ENCODE assay signal across 26 mouse cellular contexts in the genomic region with DNA sequence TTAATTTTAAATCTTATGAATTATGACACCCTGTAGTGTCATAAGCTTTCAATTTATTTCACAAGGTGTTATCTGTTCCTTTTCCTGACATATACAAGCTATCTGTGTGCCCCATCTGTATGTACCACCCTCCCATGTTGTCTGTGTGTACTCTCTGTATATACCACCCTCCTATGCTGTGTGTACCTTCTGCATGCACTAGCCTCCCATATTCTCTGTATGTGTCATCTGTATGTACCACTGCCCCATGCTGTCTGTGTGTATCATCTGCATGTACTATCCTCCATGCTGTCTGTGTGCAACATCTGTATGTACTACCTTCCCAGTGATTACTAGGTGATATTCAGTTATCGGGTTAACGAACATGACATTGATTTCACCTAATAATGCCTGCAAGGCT.
A peak's percentile ranks its signal among the peaks of the same experiment; 100 is the strongest.
DNase-seq lines count a peak whose midpoint lies in the region; ATAC-seq and TF ChIP-seq lines count a peak whose summit lies in the region.
"Had no signal": no experiment of that assay in that cellular context is flagged by ENCODE, and none has a peak within 500 bp of the region (broad histone marks: within the 10 kb centered on the region; RNA-seq: fewer than 3 reads in every experiment).

No protein-coding gene starts in this region.

- no peak for TF ChIP-seq CTCF in midbrain, postnatal 0 days (IDR thresholded peaks at IDR 0.05)
- no peak for TF ChIP-seq CTCF in cerebellum, adult 2 months (IDR thresholded peaks at IDR 0.05; ENCODE audit: borderline replicate concordance, insufficient read depth, low read depth, low read length)

- peaks cover 7% of the 10 kb centered on the region; the same call in 1 of the 2 replicates for H3K4me1 ChIP-seq in forebrain, embryonic 15.5 days
- H3K4me1 ChIP-seq in forebrain, embryonic 16.5 days (replicated peaks; ENCODE audit: control insufficient read depth, insufficient read depth, low read length) = peaks cover 6% of the 10 kb centered on the region
- H3K4me1 ChIP-seq in midbrain, embryonic 13.5 days (replicated peaks) = peaks cover 8% of the 10 kb centered on the region; the same call in 1 of the 2 replicates
- peaks cover 3% of the 10 kb centered on the region; the same call in 1 of the 2 replicates for H3K4me1 ChIP-seq in midbrain, postnatal 0 days (ENCODE audit: insufficient read depth, low read length)
- H3K4me1 ChIP-seq in neural tube, embryonic 15.5 days = peaks cover 6% of the 10 kb centered on the region; the same call in 1 of the 2 replicates
- no peaks in the 10 kb centered on the region for H3K4me1 ChIP-seq in cerebellum, adult 2 months (ENCODE audit: control insufficient read depth, insufficient read depth, low read length)
- H3K4me1 ChIP-seq: embryonic facial prominence, embryonic 12.5 days; embryonic facial prominence, embryonic 15.5 days; forebrain, embryonic 12.5 days; heart, embryonic 10.5 days; heart, embryonic 13.5 days had no signal

- no peak for TF ChIP-seq POLR2A in cerebellum, adult 2 months (IDR thresholded peaks at IDR 0.05; ENCODE audit: borderline replicate concordance, insufficient read depth, low read length)

- H3K4me2 ChIP-seq in forebrain, embryonic 15.5 days (replicated peaks) = no peak overlapping the region
- H3K4me2 ChIP-seq in forebrain, embryonic 16.5 days (ENCODE audit: low read length) = no peak overlapping the region
- H3K4me2 ChIP-seq in midbrain, embryonic 13.5 days (replicated peaks) = no peak overlapping the region
- H3K4me2 ChIP-seq in midbrain, postnatal 0 days (ENCODE audit: low read depth, low read length, poor library complexity, severe bottlenecking) = no peak overlapping the region
- no peak overlapping the region for H3K4me2 ChIP-seq in neural tube, embryonic 15.5 days
- H3K4me2 ChIP-seq: embryonic facial prominence, embryonic 12.5 days; embryonic facial prominence, embryonic 15.5 days; forebrain, embryonic 12.5 days; heart, embryonic 13.5 days; hindbrain, embryonic 14.5 days had no signal

- no peak overlapping the region for H3K9ac ChIP-seq in forebrain, embryonic 15.5 days (replicated peaks)
- H3K9ac ChIP-seq in forebrain, embryonic 16.5 days (replicated peaks; ENCODE audit: low read depth, low read length) = no peak overlapping the region
- H3K9ac ChIP-seq in midbrain, embryonic 13.5 days (replicated peaks) = no peak overlapping the region
- no peak overlapping the region for H3K9ac ChIP-seq in midbrain, postnatal 0 days (replicated peaks; ENCODE audit: low read length, poor library complexity, severe bottlenecking)
- no peak overlapping the region for H3K9ac ChIP-seq in neural tube, embryonic 15.5 days (replicated peaks)
- H3K9ac ChIP-seq: embryonic facial prominence, embryonic 12.5 days; embryonic facial prominence, embryonic 15.5 days; forebrain, embryonic 12.5 days; heart, embryonic 13.5 days; hindbrain, embryonic 14.5 days had no signal

- ATAC-seq in forebrain, embryonic 15.5 days (replicated peaks) = 0 out of 2 replicates have a peak, but pooled peaks have one; percentile 38
- no peak for ATAC-seq in forebrain, embryonic 16.5 days
- ATAC-seq in midbrain, embryonic 13.5 days = peak; percentile 67; the same call in 1 of the 2 replicates
- ATAC-seq in midbrain, postnatal 0 days (ENCODE audit: low FRiP score) = no peak
- ATAC-seq in monocyte, adult 5-6 weeks (replicated peaks; ENCODE audit: insufficient number of reproducible peaks, low FRiP score, low TSS enrichment, poor library complexity, severe bottlenecking) = 0 out of 2 replicates have a peak, but pooled peaks have one; percentile 35
- 0 out of 2 replicates have a peak, but pooled peaks have one; percentile 17 for ATAC-seq in neural tube, embryonic 15.5 days (ENCODE audit: low FRiP score)
- ATAC-seq: Patski had no signal

- no peaks in the 10 kb centered on the region for H3K27me3 ChIP-seq in forebrain, embryonic 15.5 days
- no peaks in the 10 kb centered on the region for H3K27me3 ChIP-seq in forebrain, embryonic 16.5 days (replicated peaks; ENCODE audit: control insufficient read depth, insufficient read depth, low read length)
- H3K27me3 ChIP-seq in midbrain, embryonic 13.5 days = no peaks in the 10 kb centered on the region
- H3K27me3 ChIP-seq in midbrain, postnatal 0 days (ENCODE audit: insufficient read depth, low read length) = no peaks in the 10 kb centered on the region
- no peaks in the 10 kb centered on the region for H3K27me3 ChIP-seq in neural tube, embryonic 15.5 days (replicated peaks)
- no peaks in the 10 kb centered on the region for H3K27me3 ChIP-seq in cerebellum, adult 2 months (ENCODE audit: control insufficient read depth, insufficient read depth, low read length)
- H3K27me3 ChIP-seq: CH12.LX; embryonic facial prominence, embryonic 12.5 days; embryonic facial prominence, embryonic 15.5 days; forebrain, embryonic 12.5 days; heart, embryonic 13.5 days; Patski had no signal

- no peak overlapping the region for H3K4me3 ChIP-seq in forebrain, embryonic 15.5 days
- no peak overlapping the region for H3K4me3 ChIP-seq in forebrain, embryonic 16.5 days (replicated peaks; ENCODE audit: low read length)
- H3K4me3 ChIP-seq in midbrain, embryonic 13.5 days (replicated peaks) = no peak overlapping the region
- H3K4me3 ChIP-seq in midbrain, postnatal 0 days (ENCODE audit: low read depth, low read length) = no peak overlapping the region
- no peak overlapping the region for H3K4me3 ChIP-seq in neural tube, embryonic 15.5 days (replicated peaks)
- no peak overlapping the region for H3K4me3 ChIP-seq in cerebellum, adult 2 months (replicated peaks; ENCODE audit: insufficient read depth, low read depth, low read length)
- H3K4me3 ChIP-seq: embryonic facial prominence, embryonic 12.5 days; embryonic facial prominence, embryonic 15.5 days; forebrain, embryonic 12.5 days; heart, adult 2 months; heart, embryonic 10.5 days; heart, embryonic 13.5 days had no signal

- WGBS in forebrain, embryonic 15.5 days = 87% methylated on average over 2 of the region's 2 CpGs
- 87% methylated on average over 2 of the region's 2 CpGs for WGBS in forebrain, embryonic 16.5 days
- 96% methylated on average over 2 of the region's 2 CpGs for WGBS in midbrain, embryonic 13.5 days
- 93% methylated on average over 2 of the region's 2 CpGs for WGBS in midbrain, postnatal 0 days
- 95% methylated on average over 2 of the region's 2 CpGs for WGBS in neural tube, embryonic 15.5 days
- 95% methylated on average over 2 of the region's 2 CpGs for WGBS in cerebellum, adult 2 months

- H3K36me3 ChIP-seq in forebrain, embryonic 15.5 days = no peaks in the 10 kb centered on the region
- H3K36me3 ChIP-seq in forebrain, embryonic 16.5 days (ENCODE audit: control insufficient read depth, insufficient read depth) = no peaks in the 10 kb centered on the region
- H3K36me3 ChIP-seq in midbrain, embryonic 13.5 days = no peaks in the 10 kb centered on the region
- H3K36me3 ChIP-seq in midbrain, postnatal 0 days (ENCODE audit: insufficient read depth, low read length) = no peaks in the 10 kb centered on the region
- no peaks in the 10 kb centered on the region for H3K36me3 ChIP-seq in neural tube, embryonic 15.5 days
- H3K36me3 ChIP-seq: embryonic facial prominence, embryonic 12.5 days; embryonic facial prominence, embryonic 15.5 days; forebrain, embryonic 12.5 days; G1E; heart, embryonic 10.5 days; heart, embryonic 13.5 days had no signal

- no peaks in the 10 kb centered on the region; the same call in 1 of the 2 replicates for H3K9me3 ChIP-seq in forebrain, embryonic 15.5 days
- H3K9me3 ChIP-seq in forebrain, embryonic 16.5 days (ENCODE audit: control insufficient read depth, low read length) = no peaks in the 10 kb centered on the region
- no peaks in the 10 kb centered on the region for H3K9me3 ChIP-seq in midbrain, embryonic 13.5 days
- H3K9me3 ChIP-seq in midbrain, postnatal 0 days (ENCODE audit: low read length) = no peaks in the 10 kb centered on the region
- no peaks in the 10 kb centered on the region for H3K9me3 ChIP-seq in neural tube, embryonic 15.5 days (replicated peaks)
- H3K9me3 ChIP-seq: embryonic facial prominence, embryonic 12.5 days; embryonic facial prominence, embryonic 15.5 days; forebrain, embryonic 12.5 days; heart, embryonic 13.5 days had no signal

- no peak for DNase-seq in midbrain, postnatal 0 days (ENCODE audit: low spot score)
- DNase-seq in cerebellum, adult 2 months = no peak
- DNase-seq: adrenal gland, postnatal 10 days; adrenal gland, postnatal 36 days; B cell, adult 2 months; cerebellum, adult 18-20 months; cerebellum, adult 9-11 months; cerebellum, postnatal 25 days; gastrocnemius, postnatal 25 days; heart, adult 2 months; heart, postnatal 14 days; heart, postnatal 4 days had no signal

- no peak overlapping the region for H3K27ac ChIP-seq in forebrain, embryonic 15.5 days (replicated peaks)
- H3K27ac ChIP-seq in forebrain, embryonic 16.5 days (ENCODE audit: low read length) = no peak overlapping the region
- no peak overlapping the region for H3K27ac ChIP-seq in midbrain, embryonic 13.5 days
- no peak overlapping the region for H3K27ac ChIP-seq in midbrain, postnatal 0 days (ENCODE audit: low read depth, low read length)
- H3K27ac ChIP-seq in neural tube, embryonic 15.5 days (replicated peaks) = no peak overlapping the region
- H3K27ac ChIP-seq in cerebellum, adult 2 months (ENCODE audit: insufficient read depth, low read length) = no peak overlapping the region
- H3K27ac ChIP-seq: embryonic facial prominence, embryonic 12.5 days; embryonic facial prominence, embryonic 15.5 days; forebrain, embryonic 12.5 days; heart, adult 2 months; heart, embryonic 10.5 days; heart, embryonic 13.5 days; hindbrain, embryonic 14.5 days had no signal

Comparison
In these comparisons a context has a peak if more than half of its experiments do, and no peak if none do; other contexts are left out.
1. ATAC-seq: peak in forebrain, embryonic 15.5 days (single experiment), midbrain, embryonic 13.5 days (single experiment), monocyte, adult 5-6 weeks (single experiment) and neural tube, embryonic 15.5 days (single experiment); none in forebrain, embryonic 16.5 days (single experiment) and midbrain, postnatal 0 days (single experiment).